Mouse (Mus musculus) cortical plate, adult 2 months (tissue): ENCODE measurements around the gene Nlrp9c. TPM values are rescaled to one million over a fixed set of nuclear protein-coding genes. Genes with fewer than 3 reads are reported as not detected.
"Not testable (repeated sequence)": the region's sequence is repeated elsewhere in the genome, so short reads cannot be mapped to it uniquely, and the experiment has no call there.

ENCODE experiments used
- H3K27ac ChIP-seq: fragments of 200-500 bp; 2 replicates; pipeline ENCODE4 v1.5.1; 2012; ENCODE audit warnings: low read length, control low read depth, inconsistent platforms; ENCODE audit not compliant: insufficient read depth
- H3K4me1 ChIP-seq: fragments of 200-500 bp; 2 replicates; pipeline ENCODE4 v1.6.1; 2011; ENCODE audit warnings: low read length; ENCODE audit not compliant: control insufficient read depth, insufficient read depth
- H3K4me3 ChIP-seq: fragments of 200-500 bp; 2 replicates; pipeline ENCODE4 v1.5.1; 2011; ENCODE audit warnings: mild to moderate bottlenecking, low read length, control low read depth; ENCODE audit not compliant: insufficient read depth
- CTCF ChIP-seq: fragments of 200-500 bp; IDR thresholded peaks from 2 replicates; pipeline ENCODE4 v1.5.1; 2011; ENCODE audit warnings: mild to moderate bottlenecking, control low read depth, low read length; ENCODE audit not compliant: insufficient read depth; ENCODE audit errors: extremely low read depth
- POLR2A ChIP-seq: fragments of 200-500 bp; IDR thresholded peaks from 2 replicates; pipeline ENCODE4 v1.6.1; 2011; ENCODE audit warnings: mild to moderate bottlenecking, low read length, control low read depth; ENCODE audit not compliant: insufficient read depth; ENCODE audit errors: extremely low read depth
- polyA plus RNA-seq: library from polyadenylated mRNA; depleted of rRNA; stranded (reverse); fragments of >200 nt; gene quantifications from 2 replicates; pipeline ENCODE4 v1.2.3, GENCODE M21; 2012; rRNA removed

Nlrp9c gene
- polyA plus RNA-seq = not detected in 2 replicates

DNA sequence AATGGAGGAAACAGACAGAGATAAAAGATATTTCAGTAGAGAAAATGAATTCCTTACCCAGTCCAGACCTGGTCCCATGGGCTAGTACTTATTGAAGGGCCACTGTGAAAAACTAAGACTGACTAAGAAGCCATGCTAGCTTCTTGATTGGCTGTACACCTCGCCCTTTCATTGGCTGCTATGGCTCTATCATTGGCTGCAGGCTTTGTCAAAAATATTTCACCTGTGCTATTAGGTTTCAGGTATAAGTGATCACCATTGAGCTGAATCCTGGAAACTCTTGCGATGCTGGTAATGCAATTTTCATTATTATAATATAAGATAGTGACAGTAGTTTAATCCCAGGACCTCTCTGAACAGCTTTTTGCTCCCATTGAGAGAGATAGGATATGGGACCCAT lies at the start of gene Nlrp9c:
Gene Nlrp9c (minus strand): TSS at position 101 of the 400 bp plus-strand sequence.
- not testable (repeated sequence) for H3K4me1 ChIP-seq, H3K27ac ChIP-seq, H3K4me3 ChIP-seq

DNA sequence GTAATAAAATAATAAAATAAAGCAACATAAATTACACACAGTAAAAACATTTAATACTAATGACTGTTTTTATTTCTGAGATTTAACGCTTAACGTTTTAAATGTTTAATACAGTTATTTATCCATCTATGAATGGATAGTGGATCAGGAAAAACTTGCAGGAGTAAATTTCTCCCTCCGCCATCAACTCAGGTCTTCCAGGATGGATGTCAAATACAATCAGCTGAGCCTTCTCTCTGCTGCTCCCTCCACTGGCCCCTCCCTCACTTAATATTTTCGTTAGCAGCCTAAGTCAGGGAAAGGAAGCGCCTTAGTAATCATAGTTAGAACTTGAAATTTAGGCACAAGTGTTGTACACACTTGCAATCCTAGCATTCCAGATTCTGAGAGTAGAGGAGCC lies 31.3 kb upstream of the Nlrp9c start, which contains the start of gene Nlrp4a:
Gene Nlrp4a (plus strand): TSS at position 301 of the 400 bp plus-strand sequence.
- H3K4me3 ChIP-seq = no peak within 1 kb of the TSS
- TF ChIP-seq CTCF = no peak
- no peak for TF ChIP-seq POLR2A
- no peaks in the 10 kb centered on the region for H3K4me1 ChIP-seq

DNA sequence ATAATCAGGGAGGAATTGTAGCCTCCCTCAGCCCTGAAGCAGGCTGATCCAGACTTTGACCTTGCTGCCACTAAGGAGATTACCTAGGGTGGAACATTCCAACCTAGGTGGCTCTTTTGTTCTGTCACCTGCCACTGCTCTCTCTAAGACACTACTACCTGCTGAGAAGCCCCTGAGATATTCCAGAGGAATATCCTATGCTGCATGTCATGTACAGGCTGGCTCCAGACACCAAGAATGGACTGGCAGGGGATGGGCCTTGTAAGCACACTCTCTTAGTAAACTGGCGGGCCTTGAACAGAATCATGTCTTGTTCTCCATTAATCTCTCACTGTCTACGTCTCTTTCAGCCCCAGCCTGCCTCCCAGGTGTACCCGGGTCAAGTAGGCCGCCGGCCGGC lies 11.7 kb downstream of the Nlrp9c start:
- not testable (repeated sequence) for H3K4me3 ChIP-seq, H3K27ac ChIP-seq, H3K4me1 ChIP-seq

More for the DNA sequence above, 31.3 kb upstream of the Nlrp9c start, which contains the start of gene Nlrp4a:
- no peak within 1 kb of the TSS for H3K27ac ChIP-seq

DNA sequence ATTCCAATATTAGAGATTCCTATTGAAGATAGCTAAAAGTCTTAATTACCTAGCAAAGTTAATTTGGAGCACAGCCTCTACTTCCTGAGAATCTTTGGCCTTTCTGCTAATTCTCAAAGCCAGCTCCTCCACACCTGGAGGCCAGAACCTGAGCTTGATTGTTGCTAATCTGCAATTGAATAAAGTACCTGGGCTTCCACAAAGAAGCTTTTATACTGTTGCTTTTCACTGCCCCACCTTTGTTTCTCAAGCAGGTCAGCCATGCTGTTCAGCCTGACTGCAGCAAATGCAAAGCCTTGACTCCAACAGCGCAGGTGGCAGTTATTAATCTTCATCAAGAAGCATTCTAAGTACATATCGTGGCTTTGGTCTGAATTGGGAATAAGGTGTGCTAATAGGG lies 12.4 kb downstream of the Nlrp9c start:
- H3K4me1 ChIP-seq, H3K27ac ChIP-seq, H3K4me3 ChIP-seq: not testable (repeated sequence)

DNA sequence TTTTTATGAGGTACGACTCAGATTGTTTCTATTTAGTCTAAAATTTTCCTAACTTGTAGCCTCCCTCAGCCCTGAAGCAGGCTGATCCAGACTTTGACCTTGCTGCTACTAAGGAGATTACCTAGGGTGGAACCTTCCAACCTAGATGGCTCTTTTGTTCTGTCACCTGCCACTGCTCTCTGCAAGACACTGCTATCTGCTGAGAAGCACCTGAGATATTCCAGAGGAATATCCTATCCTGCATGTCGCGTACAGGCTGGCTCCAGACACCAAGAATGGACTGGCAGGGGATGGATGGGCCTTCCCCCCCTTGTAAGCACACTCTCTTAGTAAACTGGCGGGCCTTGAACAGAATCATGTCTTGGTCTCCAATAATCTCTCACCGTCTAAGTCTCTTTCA lies 16.8 kb downstream of the Nlrp9c start:
- not testable (repeated sequence) for H3K4me1 ChIP-seq, H3K4me3 ChIP-seq, H3K27ac ChIP-seq

DNA sequence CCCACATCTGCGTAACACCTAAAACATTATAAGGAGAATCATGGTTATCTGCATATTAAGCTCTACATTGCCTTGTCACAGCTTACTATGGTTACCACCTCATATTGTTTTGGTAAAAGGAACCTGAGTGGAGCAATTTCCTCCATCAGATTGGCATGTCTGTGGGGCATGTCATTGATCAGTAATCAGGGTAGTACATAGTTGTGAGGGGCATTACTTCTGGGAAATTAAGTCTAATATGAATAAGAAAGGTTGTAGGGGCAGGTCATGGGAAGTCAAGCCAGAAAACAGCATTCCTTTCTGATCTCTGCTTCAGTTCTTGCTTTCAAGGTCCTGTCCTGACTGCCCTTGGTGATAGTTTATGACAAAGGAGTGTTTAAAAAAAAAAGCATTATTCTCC lies 22.7 kb downstream of the Nlrp9c start:
- no peak overlapping the region for H3K4me3 ChIP-seq
- H3K4me1 ChIP-seq = no peaks in the 10 kb centered on the region
- H3K27ac ChIP-seq = no peak overlapping the region
- no peak for TF ChIP-seq CTCF

DNA sequence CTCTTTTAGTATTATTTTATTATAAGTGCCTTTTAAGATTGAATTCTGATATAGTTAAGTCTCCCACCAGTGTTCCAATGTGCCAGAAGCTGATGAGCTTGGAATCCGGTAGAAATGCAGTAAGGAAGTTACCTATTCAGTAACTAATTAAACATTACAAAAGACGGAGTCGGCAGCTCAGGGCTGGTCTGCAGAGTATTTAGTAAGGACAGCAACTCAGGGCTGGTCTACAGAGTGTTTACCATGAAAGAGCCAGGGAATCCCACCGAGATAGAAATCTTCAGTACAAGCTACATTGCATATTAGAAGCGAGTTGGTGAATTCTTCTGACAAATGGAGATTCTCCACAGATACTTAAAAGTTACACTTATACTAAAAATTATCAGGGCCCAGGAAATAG lies 30.3 kb downstream of the Nlrp9c start:
- H3K4me1 ChIP-seq, H3K27ac ChIP-seq, H3K4me3 ChIP-seq: not testable (repeated sequence)

DNA sequence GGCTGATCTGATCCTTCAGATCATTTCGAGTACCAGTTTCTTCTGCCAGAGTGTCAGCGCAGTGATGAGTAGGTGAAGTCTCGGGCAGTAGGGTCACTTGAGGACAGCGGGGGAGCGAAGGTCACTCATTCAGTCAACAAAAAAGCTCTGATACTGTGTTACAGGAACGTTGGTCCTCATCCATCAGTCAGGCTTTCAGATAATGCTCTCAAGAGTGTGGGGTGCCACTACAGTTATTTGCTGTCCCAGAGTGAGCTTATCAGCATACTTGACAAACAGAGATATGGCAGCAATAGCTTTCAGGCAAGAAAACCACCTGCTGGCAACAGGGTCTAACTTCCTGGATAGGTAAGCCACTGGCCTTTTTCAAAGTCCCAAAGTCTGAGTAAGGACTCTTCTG lies 46.8 kb downstream of the Nlrp9c start:
- H3K27ac ChIP-seq, H3K4me3 ChIP-seq, H3K4me1 ChIP-seq: not testable (repeated sequence)

DNA sequence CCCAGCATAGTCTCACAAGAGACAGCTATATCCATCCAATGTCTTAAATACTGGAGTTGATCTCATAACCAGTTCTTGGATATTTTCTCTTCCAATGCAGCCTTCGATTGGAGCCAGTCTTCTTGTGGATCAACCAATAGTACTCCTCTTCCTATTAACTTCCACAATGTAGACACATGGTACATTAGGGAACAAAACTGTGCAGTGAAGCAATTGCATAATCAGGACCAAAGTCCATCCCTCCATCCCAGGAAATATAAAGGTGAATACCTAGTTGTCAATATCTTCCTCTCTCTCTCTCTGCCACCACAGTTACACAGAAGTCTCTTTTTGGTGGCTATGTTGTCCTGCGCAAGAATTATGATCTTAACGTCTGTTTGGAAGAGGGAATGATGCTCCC lies 51.2 kb downstream of the Nlrp9c start:
- not testable (repeated sequence) for H3K4me1 ChIP-seq, H3K4me3 ChIP-seq, H3K27ac ChIP-seq

DNA sequence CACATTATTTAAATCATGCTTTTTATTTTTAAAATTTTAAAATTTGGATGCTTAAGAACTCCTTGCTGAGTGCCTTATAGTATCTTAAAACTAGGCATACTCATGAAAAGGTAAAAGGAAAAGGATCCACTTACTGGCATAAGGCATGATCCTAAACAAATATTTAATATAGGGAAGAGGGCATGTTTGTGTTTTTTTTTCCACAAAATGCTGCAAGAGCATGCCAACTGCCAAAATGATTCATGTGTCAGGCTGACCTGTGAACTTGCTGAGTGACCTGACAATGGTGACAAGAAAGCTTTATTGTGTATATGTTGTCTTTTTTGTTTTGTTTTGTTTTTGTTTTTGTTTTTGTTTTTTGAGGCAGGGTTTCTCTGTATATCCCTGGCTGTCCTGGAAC lies 53.3 kb downstream of the Nlrp9c start:
- H3K27ac ChIP-seq, H3K4me3 ChIP-seq, H3K4me1 ChIP-seq: not testable (repeated sequence)

DNA sequence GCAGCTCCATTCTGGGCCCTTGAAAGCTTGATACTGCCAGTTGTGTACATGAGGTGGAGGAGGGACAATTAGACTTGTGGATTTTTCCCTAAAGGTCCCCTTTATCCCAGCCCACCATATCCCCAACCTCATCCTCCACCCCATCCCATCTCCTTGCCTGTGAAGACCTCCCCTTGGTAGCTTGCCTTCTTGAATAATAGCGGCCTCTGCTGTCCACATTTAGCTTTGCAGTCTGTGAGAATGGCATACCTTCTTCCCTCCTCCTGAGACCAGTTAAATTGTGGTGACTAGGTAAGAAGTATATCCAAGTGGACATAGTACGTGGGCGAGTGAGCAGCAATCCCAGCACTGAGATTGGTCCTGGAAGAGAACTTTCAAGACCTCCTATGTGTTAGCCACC lies 83.1 kb downstream of the Nlrp9c start:
- H3K4me1 ChIP-seq, H3K4me3 ChIP-seq: not testable (repeated sequence)

DNA sequence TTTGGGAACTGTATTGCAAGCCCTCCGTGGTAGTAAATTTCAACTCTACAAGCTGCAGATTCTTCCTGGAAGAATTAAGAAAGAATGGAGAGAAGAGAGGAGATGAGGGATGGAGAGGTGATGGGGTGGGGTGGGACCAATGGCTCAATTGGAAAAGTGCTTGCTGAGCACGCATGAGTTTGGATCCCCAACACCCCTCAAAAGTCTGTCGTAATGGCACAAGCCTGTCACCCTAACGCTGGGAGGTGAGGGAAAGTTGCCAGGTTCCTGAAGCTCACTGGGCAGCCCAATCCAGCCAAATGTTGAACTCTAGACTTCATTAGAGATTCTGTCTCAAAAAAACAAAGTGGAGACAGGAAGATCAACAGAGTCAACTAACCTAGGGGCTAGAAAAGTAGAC lies 87.7 kb downstream of the Nlrp9c start:
- H3K4me1 ChIP-seq, H3K27ac ChIP-seq, H3K4me3 ChIP-seq: not testable (repeated sequence)

More for the DNA sequence above, 83.1 kb downstream of the Nlrp9c start:
- H3K27ac ChIP-seq = not testable (repeated sequence)

DNA sequence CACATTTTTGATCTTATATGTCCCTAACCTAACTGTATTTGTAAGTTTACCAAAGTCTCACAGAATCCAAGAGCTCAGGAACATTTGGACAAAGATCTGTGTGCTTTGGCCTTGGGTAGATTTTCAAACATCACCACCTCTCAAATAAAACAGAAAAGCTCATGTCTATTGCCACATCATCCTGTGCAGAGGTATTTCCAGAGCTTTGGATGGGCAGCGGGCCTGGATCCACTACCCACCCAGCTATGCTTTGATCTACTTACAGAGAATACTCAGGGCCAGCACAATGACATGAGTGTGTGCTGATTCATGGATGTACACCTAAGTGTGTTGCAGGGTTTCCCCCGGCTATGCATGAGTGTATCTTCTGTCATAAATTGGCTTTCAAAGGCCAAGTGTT lies 88.3 kb downstream of the Nlrp9c start:
- not testable (repeated sequence) for H3K4me3 ChIP-seq, H3K27ac ChIP-seq, H3K4me1 ChIP-seq

DNA sequence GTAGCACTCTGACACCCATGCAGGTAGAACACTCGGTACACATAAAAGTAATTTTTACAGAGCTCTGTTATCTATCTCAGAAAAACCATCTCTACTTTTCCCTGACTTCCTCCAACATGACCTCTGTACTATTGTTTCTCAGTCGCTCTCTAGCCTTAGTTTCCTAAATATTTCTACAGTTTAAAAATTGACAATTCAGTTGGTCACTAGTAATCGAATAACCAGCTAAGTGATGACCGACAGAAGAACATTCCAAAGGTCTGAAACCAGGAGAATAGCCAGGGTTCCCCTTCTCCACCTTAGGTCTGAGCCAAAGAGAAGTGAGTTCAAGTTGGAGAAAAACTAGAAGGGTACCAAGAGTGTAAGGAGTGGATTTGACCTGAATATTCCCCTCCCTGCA lies 91.7 kb downstream of the Nlrp9c start:
- not testable (repeated sequence) for H3K27ac ChIP-seq, H3K4me1 ChIP-seq, H3K4me3 ChIP-seq

DNA sequence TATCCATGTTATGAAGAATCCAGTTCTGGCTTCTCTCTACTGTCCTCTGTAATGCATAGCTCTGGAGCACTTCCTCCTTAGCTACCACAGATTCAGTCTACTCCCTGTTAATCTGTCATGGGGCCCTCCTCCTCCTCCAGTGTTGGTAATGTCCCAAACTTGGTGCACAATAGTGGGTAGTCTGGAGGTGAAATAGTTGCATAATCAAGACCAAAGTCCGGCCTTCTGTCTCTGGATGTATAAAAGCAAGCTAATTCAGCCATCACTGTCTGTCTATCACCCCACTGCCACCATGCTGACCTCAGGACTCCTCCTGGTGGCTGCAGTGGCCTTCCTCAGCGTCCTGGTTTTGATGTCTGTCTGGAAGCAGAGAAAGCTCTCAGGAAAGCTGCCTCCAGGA lies 96.6 kb downstream of the Nlrp9c start, which contains the start of gene Cyp2a4:
Gene Cyp2a4 (plus strand): TSS at position 244 of the 400 bp plus-strand sequence.
- H3K4me3 ChIP-seq, H3K4me1 ChIP-seq, H3K27ac ChIP-seq: not testable (repeated sequence)

DNA sequence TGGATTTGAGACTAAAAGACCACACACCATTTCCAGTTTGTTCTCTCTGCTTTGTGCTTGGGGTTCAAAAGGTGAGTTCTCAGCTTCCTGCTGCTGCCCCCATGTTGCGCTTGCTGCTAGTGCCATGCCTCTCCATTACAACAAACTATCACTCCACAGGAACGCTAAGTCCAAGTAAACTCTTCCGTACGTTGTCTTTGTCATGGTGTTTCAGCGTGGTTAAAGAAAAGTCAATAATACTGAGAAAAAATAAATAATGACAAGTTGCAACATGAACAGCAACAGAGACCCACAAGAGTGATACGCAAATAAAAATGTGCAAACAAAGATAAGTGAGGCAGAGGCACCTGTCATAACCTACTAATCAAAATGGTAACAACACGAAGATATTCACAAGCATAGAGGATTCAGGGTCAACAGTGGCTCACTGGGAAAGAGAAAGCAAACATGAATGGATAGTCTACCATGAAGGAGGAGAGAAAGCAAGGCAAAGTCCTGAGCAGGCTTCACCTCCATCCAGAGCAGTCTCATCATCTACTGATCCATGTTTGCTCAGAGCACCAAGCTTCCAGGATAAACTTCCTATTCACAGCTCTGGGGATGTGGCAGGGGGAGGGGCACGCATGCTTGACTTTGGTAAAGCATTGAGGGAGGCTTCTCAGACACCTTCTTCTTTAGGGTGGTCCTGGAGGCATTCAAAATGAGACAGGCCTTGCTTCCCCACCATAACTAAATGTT lies 99.9 kb downstream of the Nlrp9c start:
- H3K4me1 ChIP-seq, H3K4me3 ChIP-seq, H3K27ac ChIP-seq: not testable (repeated sequence)
